Mouse (Mus musculus) erythroblast, embryonic 14.5 days (primary cell): ENCODE results near the gene Tmem204. TPM values are rescaled to one million over a fixed set of nuclear protein-coding genes. Genes with fewer than 3 reads are reported as not detected.
A peak's percentile ranks its signal among the peaks of the same experiment; 100 is the strongest.

Experiments used
- H3K27me3 ChIP-seq: 2 replicates; pipeline ENCODE4 v1.6.1; 2012; ENCODE audit warnings: inconsistent platforms; ENCODE audit not compliant: control insufficient read depth
- H3K36me3 ChIP-seq: 2 replicates; pipeline ENCODE4 v1.6.1; 2012; ENCODE audit warnings: mild to moderate bottlenecking, inconsistent platforms; ENCODE audit not compliant: control insufficient read depth
- H3K4me1 ChIP-seq: 2 replicates; pipeline ENCODE4 v1.6.1; 2012; ENCODE audit warnings: inconsistent platforms; ENCODE audit not compliant: control insufficient read depth
- H3K4me3 ChIP-seq: replicated peaks from 2 replicates; pipeline ENCODE3; 2012; ENCODE audit warnings: moderate library complexity, mild to moderate bottlenecking, inconsistent platforms
- H3K9me3 ChIP-seq: 2 replicates; pipeline ENCODE4 v1.6.1; 2012; ENCODE audit warnings: low read length, inconsistent platforms, mixed read lengths; ENCODE audit not compliant: control insufficient read depth
- GATA1 ChIP-seq: IDR thresholded peaks from 2 replicates; pipeline ENCODE4 v1.6.1; 2012; ENCODE audit warnings: low read length, inconsistent platforms, mixed read lengths
- TAL1 ChIP-seq: IDR thresholded peaks from 3 replicates; pipeline ENCODE4 v1.6.1; 2012; ENCODE audit warnings: low read length, inconsistent platforms, mixed read lengths
- polyA plus RNA-seq: library from polyadenylated mRNA; stranded (reverse); fragments of >175 nt; gene quantifications from 2 replicates; pipeline ENCODE4 v1.2.3, GENCODE M21; 2012

The Tmem204 gene
- polyA plus RNA-seq, 1 experiment, result not detected

DNA sequence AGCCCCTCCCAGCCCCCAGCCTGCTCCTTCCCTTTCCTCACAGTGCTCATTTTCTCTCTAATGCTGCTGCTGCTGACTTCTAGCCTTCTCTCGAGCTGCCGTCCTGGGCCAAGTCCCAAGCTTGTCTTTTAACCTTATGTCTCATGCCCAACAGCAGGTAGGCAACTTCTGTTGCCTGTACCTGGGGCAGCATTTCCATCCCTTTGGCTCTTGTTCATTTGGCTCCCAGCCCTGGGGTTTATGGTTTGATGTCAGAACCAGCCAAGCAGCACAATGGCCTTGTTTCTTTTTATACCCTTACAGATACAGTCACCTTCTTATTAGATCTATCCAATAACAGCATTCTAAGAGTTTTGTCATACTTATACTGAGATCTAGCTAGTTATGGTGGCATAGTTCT, 12.8 kb upstream of the Tmem204 start:
- TF ChIP-seq TAL1, result no peak
- TF ChIP-seq GATA1, result no peak
- no peaks in the 10 kb centered on the region for H3K27me3 ChIP-seq
- H3K9me3 ChIP-seq, result no peaks in the 10 kb centered on the region
- no peaks in the 10 kb centered on the region for H3K4me1 ChIP-seq
- H3K36me3 ChIP-seq, result peaks cover 66% of the 10 kb centered on the region
- H3K4me3 ChIP-seq, result no peak overlapping the region

DNA sequence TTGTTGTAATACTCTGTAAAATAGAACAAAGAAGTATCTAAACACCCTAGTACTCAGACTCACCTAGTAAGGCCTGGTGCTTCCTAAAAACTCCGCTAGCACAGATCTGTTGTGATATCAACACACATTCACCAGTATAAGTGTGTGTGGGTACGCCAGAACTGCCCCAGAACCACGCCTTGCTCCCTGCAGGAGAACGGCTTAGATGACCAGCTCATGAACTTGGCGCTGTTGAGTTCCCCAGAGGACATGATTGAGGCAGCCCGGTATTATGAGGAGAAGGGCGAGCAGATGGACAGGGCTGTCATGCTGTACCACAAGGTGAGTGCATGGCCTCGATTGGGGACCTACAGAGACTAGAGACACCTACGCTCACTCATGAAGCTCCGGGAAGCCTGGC, 7.1 kb upstream of the Tmem204 start:
- TF ChIP-seq TAL1, result no peak
- no peak for TF ChIP-seq GATA1
- peaks cover 59% of the 10 kb centered on the region for H3K36me3 ChIP-seq

DNA sequence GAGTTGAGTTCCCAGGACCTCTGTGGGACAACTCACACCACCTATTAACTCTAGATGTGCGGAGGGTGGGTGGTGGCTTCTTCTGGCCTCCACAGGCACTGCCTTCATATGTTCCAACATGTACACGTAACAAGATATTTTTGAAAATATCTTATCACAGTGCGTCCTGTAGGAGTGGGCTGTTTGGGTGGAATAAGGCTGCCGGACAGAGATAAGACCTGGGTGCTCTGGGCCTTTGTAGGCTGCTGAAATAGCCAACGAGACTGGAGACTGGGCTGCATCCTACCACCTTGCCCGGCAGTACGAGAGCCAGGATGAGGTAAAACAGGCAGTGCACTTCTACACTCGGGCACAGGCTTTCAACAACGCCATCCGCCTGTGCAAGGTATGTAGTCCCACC, 5.8 kb upstream of the Tmem204 start:
- Histone ChIP-seq H3K9me3 (peaks cover 5% of the 10 kb centered on the region), H3K36me3 (peaks cover 48% of the 10 kb centered on the region), H3K4me3 (peak overlapping the region; percentile 29), H3K4me1 (peaks cover 51% of the 10 kb centered on the region), H3K27me3 (no peaks in the 10 kb centered on the region)
- TF ChIP-seq GATA1, result no peak
- 0 out of 3 replicates have a peak, but pooled peaks have one; percentile 31 for TF ChIP-seq TAL1

More for the DNA sequence above, 7.1 kb upstream of the Tmem204 start:
- Histone ChIP-seq H3K4me3 (no peak overlapping the region), H3K9me3 (peaks cover 5% of the 10 kb centered on the region), H3K27me3 (no peaks in the 10 kb centered on the region), H3K4me1 (peaks cover 50% of the 10 kb centered on the region)

DNA sequence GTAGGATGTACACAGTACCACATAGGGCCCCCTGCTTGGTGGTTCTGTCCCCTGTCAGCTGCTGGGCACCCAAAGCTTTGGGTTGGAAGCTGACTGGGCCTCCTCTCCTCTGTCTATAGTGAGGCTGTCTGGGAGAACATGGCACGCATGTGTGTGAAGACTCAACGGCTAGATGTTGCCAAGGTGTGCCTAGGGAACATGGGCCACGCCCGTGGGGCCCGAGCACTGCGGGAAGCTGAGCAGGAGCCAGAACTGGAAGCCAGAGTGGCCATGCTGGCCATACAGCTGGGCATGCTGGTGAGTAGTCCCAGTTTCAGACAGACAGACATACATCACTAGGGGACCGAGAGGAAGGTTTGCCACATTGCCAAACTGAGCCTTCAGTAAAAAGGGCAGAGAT, 3.3 kb upstream of the Tmem204 start:
- no peak for TF ChIP-seq GATA1
- no peak for TF ChIP-seq TAL1
- Histone ChIP-seq H3K4me1 (peaks cover 51% of the 10 kb centered on the region), H3K4me3 (peak overlapping the region; percentile 4), H3K9me3 (peaks cover 5% of the 10 kb centered on the region), H3K27me3 (no peaks in the 10 kb centered on the region), H3K36me3 (peaks cover 31% of the 10 kb centered on the region)

DNA sequence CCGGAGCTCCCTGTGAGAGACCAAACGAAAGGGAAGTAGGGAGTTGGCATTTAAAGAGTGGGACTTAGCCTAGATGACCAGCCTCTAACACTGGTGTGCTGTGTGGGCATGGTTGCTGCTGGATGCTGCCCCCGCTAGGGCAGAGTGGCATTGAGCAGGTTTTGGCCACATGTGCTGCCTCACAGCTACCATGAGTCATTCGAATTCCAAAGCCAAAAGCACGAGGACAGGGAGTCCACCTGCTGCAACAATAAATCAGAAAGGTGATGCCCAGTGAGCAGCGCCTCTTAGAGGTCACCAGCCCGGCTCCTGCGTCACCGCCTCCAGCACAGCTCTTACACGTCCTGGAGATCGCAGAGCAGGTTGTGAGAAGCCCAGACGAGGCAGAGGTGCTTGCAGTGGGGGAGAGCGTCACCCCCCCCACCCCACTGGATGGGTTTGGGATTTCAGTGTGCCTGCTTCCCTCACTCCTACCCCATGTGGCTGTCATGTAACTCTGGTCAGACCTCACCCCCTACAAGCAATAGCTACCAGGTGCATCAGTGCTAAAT, 1.5 kb upstream of the Tmem204 start:
- TF ChIP-seq TAL1, result no peak
- no peak for TF ChIP-seq GATA1
- Histone ChIP-seq H3K4me1 (peaks cover 46% of the 10 kb centered on the region), H3K27me3 (no peaks in the 10 kb centered on the region), H3K4me3 (no peak overlapping the region), H3K36me3 (peaks cover 22% of the 10 kb centered on the region), H3K9me3 (peaks cover 5% of the 10 kb centered on the region)

DNA sequence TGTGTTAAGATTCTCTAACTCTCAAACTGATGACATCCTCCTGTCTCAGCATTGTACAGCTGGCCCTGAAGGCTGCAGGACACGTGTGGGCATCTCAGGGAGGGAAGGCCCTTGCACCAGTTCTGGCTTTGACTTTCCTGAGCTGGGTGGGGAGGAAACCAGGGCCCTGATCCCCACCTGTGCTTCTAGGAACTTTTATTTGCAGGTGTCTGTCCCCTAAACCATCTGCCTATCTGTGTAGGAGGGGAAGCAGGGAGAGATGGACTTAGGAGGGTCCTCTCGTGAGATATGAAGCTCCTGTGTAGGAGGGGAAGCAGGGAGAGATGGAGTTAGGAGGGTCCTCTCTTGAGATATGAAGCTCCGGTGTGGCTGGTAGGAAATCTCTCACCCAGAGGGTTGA, 504 bp downstream of the Tmem204 start:
- TF ChIP-seq GATA1 (no peak), TAL1 (no peak)
- Histone ChIP-seq H3K4me1 (peaks cover 26% of the 10 kb centered on the region), H3K9me3 (no peaks in the 10 kb centered on the region), H3K36me3 (peaks cover 4% of the 10 kb centered on the region), H3K27me3 (no peaks in the 10 kb centered on the region), H3K4me3 (no peak overlapping the region)

DNA sequence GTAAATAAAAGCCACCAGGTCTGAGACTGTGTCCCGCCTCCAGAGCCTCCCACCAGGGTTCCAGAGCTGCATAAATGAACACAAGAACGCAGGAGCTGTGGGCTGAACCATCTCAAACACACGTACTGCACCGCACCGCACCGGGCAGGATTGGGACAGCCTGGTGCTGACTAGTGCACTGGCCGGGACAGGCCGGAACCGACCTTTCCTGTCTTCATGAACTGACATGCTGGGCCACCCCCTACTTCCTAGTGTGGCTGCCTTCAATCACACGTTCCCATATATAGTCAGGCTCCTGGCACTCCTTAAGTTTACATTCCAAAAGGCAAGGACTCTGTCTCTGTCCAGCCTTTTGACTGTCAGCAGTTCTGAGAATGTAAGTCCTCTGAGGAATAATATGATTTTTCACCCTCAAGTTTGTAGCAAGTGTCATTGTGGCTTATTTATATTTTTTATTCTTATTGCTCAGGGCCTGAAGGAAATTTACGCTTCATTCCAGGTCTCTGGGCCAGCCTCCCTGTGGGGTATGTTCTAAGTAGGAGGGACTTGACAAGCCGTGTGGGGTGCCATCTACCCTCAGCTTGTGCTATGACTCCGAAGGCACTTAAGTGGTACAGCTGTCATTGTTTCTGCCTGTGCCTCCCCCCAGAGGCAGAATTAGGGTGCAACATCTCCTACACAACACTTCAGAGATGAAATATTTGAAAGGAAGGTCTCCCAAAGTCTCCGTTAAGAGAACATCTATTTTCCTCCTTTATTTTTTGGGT, 1.1 kb downstream of the Tmem204 start:
- no peaks in the 10 kb centered on the region; the same call in 1 of the 2 replicates for H3K36me3 ChIP-seq
- TF ChIP-seq GATA1 (no peak), TAL1 (no peak)
- H3K9me3 ChIP-seq, result no peaks in the 10 kb centered on the region
- H3K4me3 ChIP-seq, result no peak overlapping the region
- peaks cover 19% of the 10 kb centered on the region for H3K4me1 ChIP-seq
- H3K27me3 ChIP-seq, result no peaks in the 10 kb centered on the region

DNA sequence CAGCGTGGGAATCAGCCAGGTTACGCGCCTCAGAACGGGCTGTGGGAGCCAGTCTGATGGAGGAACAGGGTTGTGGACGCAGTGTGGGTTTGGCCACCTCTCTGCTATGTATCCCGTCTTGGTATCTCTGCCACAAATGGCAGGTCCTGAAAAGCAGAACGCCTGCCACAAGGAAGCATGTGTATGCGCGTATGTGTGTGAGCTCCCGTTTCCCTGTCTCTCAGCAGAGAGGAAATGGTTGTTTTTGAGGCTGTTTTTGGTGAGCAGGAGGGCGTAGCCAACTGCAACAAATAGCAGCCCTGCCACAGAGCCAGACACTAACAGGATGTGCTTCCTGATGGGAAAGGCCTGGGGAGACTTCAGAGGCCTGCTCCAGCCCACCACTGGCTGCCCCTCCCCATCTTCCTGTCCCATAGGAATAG, 2.4 kb downstream of the Tmem204 start:
- Histone ChIP-seq H3K27me3 (no peaks in the 10 kb centered on the region), H3K4me1 (peaks cover 6% of the 10 kb centered on the region), H3K9me3 (no peaks in the 10 kb centered on the region), H3K4me3 (no peak overlapping the region), H3K36me3 (no peaks in the 10 kb centered on the region; the same call in 1 of the 2 replicates)
- no peak for TF ChIP-seq TAL1

DNA sequence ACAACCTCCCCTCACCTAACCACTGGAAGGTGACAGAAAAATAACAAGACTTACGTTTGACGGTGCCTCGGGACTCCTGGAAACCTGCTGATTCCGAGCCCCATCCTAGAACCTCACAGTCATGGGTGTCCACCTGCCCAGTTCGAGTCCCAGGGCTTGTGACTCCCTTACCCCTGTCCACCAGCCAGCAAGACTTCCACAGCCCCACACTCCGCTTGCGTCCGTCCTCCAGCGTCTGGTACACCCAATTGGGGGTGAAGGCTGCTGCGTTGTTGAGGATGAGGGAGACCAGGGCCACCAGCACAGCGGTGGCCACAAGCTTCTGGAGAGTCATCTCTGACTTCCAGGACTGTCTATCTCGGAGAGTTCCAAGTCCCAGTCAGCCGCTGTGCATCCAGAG, 3.2 kb downstream of the Tmem204 start:
- Histone ChIP-seq H3K36me3 (no peaks in the 10 kb centered on the region; the same call in 1 of the 2 replicates), H3K4me1 (no peaks in the 10 kb centered on the region), H3K27me3 (no peaks in the 10 kb centered on the region), H3K9me3 (no peaks in the 10 kb centered on the region), H3K4me3 (peak overlapping the region; percentile 8)
- TF ChIP-seq TAL1 (no peak), GATA1 (no peak)
